24 mouse cellular contexts compared by ENCODE assay signal in the genomic region with DNA sequence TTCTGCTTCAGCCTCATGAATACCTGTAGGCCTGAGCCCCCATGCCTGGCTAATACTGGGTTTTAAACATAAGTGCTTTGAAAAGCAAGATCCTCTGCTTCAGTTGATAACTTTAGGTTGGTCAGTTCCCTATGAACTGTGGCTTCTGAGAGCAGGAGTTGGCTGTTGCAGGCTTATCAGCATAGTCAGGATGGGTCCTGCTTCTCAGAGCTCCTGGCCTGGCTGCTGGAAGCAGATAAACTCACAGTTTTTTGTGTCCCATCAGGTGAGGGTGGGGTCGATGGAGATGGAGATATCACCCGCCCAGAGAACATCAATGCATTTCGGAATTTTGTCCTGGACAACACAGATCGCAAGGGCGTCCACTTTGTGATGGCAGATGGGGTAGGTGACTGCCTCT. TPM values are rescaled to one million over a fixed set of nuclear protein-coding genes. Genes with fewer than 3 reads are reported as not detected.
DNase-seq lines count a peak whose midpoint lies in the region; ATAC-seq and TF ChIP-seq lines count a peak whose summit lies in the region.
"Had no signal": no experiment of that assay in that cellular context is flagged by ENCODE, and none has a peak within 500 bp of the region (broad histone marks: within the 10 kb centered on the region; RNA-seq: fewer than 3 reads in every experiment).

No protein-coding gene starts in this region.

- no peaks in the 10 kb centered on the region; the same call in 1 of the 2 replicates for H3K79me2 ChIP-seq in MEL (ENCODE audit: control insufficient read depth, insufficient read depth, low read length, poor library complexity)

- H3K4me2 ChIP-seq in liver, embryonic 14.5 days (ENCODE audit: low read depth): peak overlapping the region; percentile 8
- H3K4me2 ChIP-seq: forebrain, embryonic 15.5 days; lung, embryonic 15.5 days; midbrain, embryonic 15.5 days; neural tube, embryonic 13.5 days had no signal

- H3K4me3 ChIP-seq in G1E (ENCODE audit: low read depth, low read length) (no peak overlapping the region; the same call in 1 of the 2 replicates), MEL (ENCODE audit: control insufficient read depth in 1 of 2, insufficient read depth in 1 of 2, low read depth in 2 of 2, low read length in 2 of 2) (no peak overlapping the region)
- no peak overlapping the region for H3K4me3 ChIP-seq in liver, embryonic 14.5 days (ENCODE audit: insufficient read depth in 1 of 2, low read depth in 2 of 2, low read length in 2 of 2)
- H3K4me3 ChIP-seq: forebrain, embryonic 15.5 days; hindbrain, embryonic 10.5 days; lung, embryonic 15.5 days; midbrain, embryonic 15.5 days; myocyte; neural tube, embryonic 13.5 days had no signal

- no peak for TF ChIP-seq POLR2A in MEL (IDR thresholded peaks at IDR 0.05; ENCODE audit: control insufficient read depth in 1 of 2, insufficient read depth in 1 of 2, low read depth in 1 of 2, low read length in 2 of 2, poor library complexity in 1 of 2)

- peak; percentile 79 for DNase-seq in G1E (ENCODE audit: low spot score)
- DNase-seq in MEL (ENCODE audit: low read depth, low spot score): peak; percentile 65
- peak; percentile 59 to 66 (median 62) for DNase-seq in liver, embryonic 14.5 days (ENCODE audit: low read depth in 3 of 3, low spot score in 3 of 3)
- no peak for DNase-seq in layer of hippocampus, postnatal 14 days (ENCODE audit: low spot score in 2 of 2)
- DNase-seq in thymus, postnatal 25 days: no peak
- DNase-seq in adrenal gland, postnatal 10 days: no peak
- no peak for DNase-seq in kidney, adult 11 months
- DNase-seq: adrenal gland, postnatal 25 days; cerebellum, adult 18-20 months; gastrocnemius, postnatal 10 days; kidney, postnatal 4 days; lung, postnatal 36 days; right cerebral cortex, adult 18-20 months; right cerebral cortex, postnatal 4 days; thymus, adult 2 months had no signal

- ATAC-seq in G1E (ENCODE audit: extremely low read depth, insufficient number of reproducible peaks, low FRiP score, poor library complexity, severe bottlenecking): peak; percentile 82
- peak; percentile 82 for ATAC-seq in erythroblast, adult 5-6 weeks (replicated peaks; ENCODE audit: low FRiP score, poor library complexity, severe bottlenecking)
- peak; percentile 83 for ATAC-seq in liver, embryonic 14.5 days (ENCODE audit: insufficient read depth)
- ATAC-seq: forebrain, embryonic 15.5 days; hindbrain, embryonic 16.5 days; intestine, embryonic 16.5 days; midbrain, embryonic 15.5 days had no signal

- no peak for TF ChIP-seq RAD21 in MEL (IDR thresholded peaks at IDR 0.05; ENCODE audit: low read depth, low read length)

- H3K36me3 ChIP-seq in G1E (replicated peaks) (peaks cover 90% of the 10 kb centered on the region), MEL (ENCODE audit: control insufficient read depth in 1 of 2, insufficient read depth in 2 of 2, low read length in 2 of 2) (peaks cover 30 to 64% of the 10 kb centered on the region in 2 experiments)
- H3K36me3 ChIP-seq in liver, embryonic 14.5 days (replicated peaks; ENCODE audit: control insufficient read depth, insufficient read depth, low read depth): peaks cover 76% of the 10 kb centered on the region

- H3K9ac ChIP-seq in MEL (ENCODE audit: control insufficient read depth, low read depth, low read length, poor library complexity, severe bottlenecking): no peak overlapping the region
- no peak overlapping the region; the same call in 1 of the 2 replicates for H3K9ac ChIP-seq in liver, embryonic 14.5 days (replicated peaks)
- H3K9ac ChIP-seq: forebrain, embryonic 15.5 days; lung, embryonic 15.5 days; midbrain, embryonic 15.5 days; neural tube, embryonic 13.5 days had no signal

- 37% methylated on average over 5 of the region's 5 CpGs for WGBS in liver, embryonic 14.5 days (ENCODE audit: insufficient replicate concordance)

- H3K27me3 ChIP-seq in G1E (ENCODE audit: insufficient read depth, low read length) (no peaks in the 10 kb centered on the region), MEL (ENCODE audit: control insufficient read depth in 1 of 2, insufficient read depth in 2 of 2, low read length in 2 of 2) (no peaks in the 10 kb centered on the region)
- no peaks in the 10 kb centered on the region for H3K27me3 ChIP-seq in liver, embryonic 14.5 days (ENCODE audit: control insufficient read depth, insufficient read depth, low read length)
- H3K27me3 ChIP-seq: forebrain, embryonic 15.5 days; lung, embryonic 15.5 days; midbrain, embryonic 15.5 days; neural tube, embryonic 13.5 days had no signal

- TF ChIP-seq CTCF in G1E (IDR thresholded peaks at IDR 0.05; ENCODE audit: low read depth, low read length) (no peak), MEL (IDR thresholded peaks at IDR 0.05 in 2 of 3, conservative IDR thresholded peaks at IDR 0.05 in 1 of 3; ENCODE audit: control insufficient read depth in 1 of 3, insufficient read depth in 1 of 3, low read depth in 2 of 3, low read length in 3 of 3, poor library complexity in 1 of 3, severe bottlenecking in 1 of 3) (no peak)
- TF ChIP-seq CTCF in liver, embryonic 14.5 days (IDR thresholded peaks at IDR 0.05; ENCODE audit: low read depth): no peak

- peaks cover 5% of the 10 kb centered on the region for H3K9me3 ChIP-seq in G1E (replicated peaks)
- H3K9me3 ChIP-seq in MEL (replicated peaks; ENCODE audit: insufficient read depth, low read length): no peaks in the 10 kb centered on the region
- H3K9me3 ChIP-seq in liver, embryonic 14.5 days (ENCODE audit: control insufficient read depth, low read length): no peaks in the 10 kb centered on the region
- H3K9me3 ChIP-seq: forebrain, embryonic 15.5 days; hindbrain, embryonic 10.5 days; lung, embryonic 15.5 days; midbrain, embryonic 15.5 days; neural tube, embryonic 13.5 days had no signal

- peak; percentile 88 for TF ChIP-seq EP300 in MEL (IDR thresholded peaks at IDR 0.05; ENCODE audit: low read depth in 1 of 2, low read length in 2 of 2)
- TF ChIP-seq EP300 in liver, embryonic 14.5 days (IDR thresholded peaks at IDR 0.05; ENCODE audit: low read depth): peak; percentile 88

- peak overlapping the region; percentile 56 for H3K27ac ChIP-seq in MEL (ENCODE audit: control insufficient read depth, low read depth, low read length)
- H3K27ac ChIP-seq in liver, embryonic 14.5 days: peak overlapping the region; percentile 66
- H3K27ac ChIP-seq: lung, embryonic 15.5 days; midbrain, embryonic 15.5 days; neural tube, embryonic 13.5 days had no signal

- peaks cover 91% of the 10 kb centered on the region for H3K4me1 ChIP-seq in G1E (ENCODE audit: insufficient read depth, low read depth, low read length)
- H3K4me1 ChIP-seq in MEL (ENCODE audit: control insufficient read depth in 1 of 2, insufficient read depth in 2 of 2, low read length in 2 of 2): peaks cover 25 to 49% of the 10 kb centered on the region in 2 experiments
- H3K4me1 ChIP-seq in liver, embryonic 14.5 days (replicated peaks; ENCODE audit: control insufficient read depth in 2 of 2, insufficient read depth in 2 of 2, low read length in 1 of 2): peaks cover 32 to 40% of the 10 kb centered on the region in 2 experiments
- H3K4me1 ChIP-seq: lung, embryonic 15.5 days; midbrain, embryonic 15.5 days had no signal

TF ChIP-seq in MEL, 35 proteins besides CTCF, POLR2A, EP300 and RAD21 (continues in another document):
- TF ChIP-seq TBP (IDR thresholded peaks at IDR 0.05; ENCODE audit: low read depth, low read length) (no peak), ELF1 (IDR thresholded peaks at IDR 0.05; ENCODE audit: low read depth, low read length) (no peak), HCFC1 (IDR thresholded peaks at IDR 0.05; ENCODE audit: low read depth, low read length) (no peak), ZNF384 (IDR thresholded peaks at IDR 0.05; ENCODE audit: low read depth, low read length) (peak; percentile 67), USF1 (IDR thresholded peaks at IDR 0.05; ENCODE audit: low read depth, low read length) (no peak), MAZ (IDR thresholded peaks at IDR 0.05; ENCODE audit: low read depth, low read length) (peak; percentile 49; the same call in 1 of the 2 replicates), RCOR1 (IDR thresholded peaks at IDR 0.05; ENCODE audit: low read depth, low read length) (peak; percentile 80), SIN3A (IDR thresholded peaks at IDR 0.05; ENCODE audit: low read length) (peak; percentile 31; the same call in 1 of the 2 replicates), TAL1 (IDR thresholded peaks at IDR 0.05; ENCODE audit: low read length) (peak; percentile 90), ETS1 (IDR thresholded peaks at IDR 0.05; ENCODE audit: low read depth, low read length) (peak; percentile 67; the same call in 1 of the 2 replicates), GABPA (IDR thresholded peaks at IDR 0.05; ENCODE audit: low read depth, low read length) (no peak), BHLHE40 (IDR thresholded peaks at IDR 0.05; ENCODE audit: borderline replicate concordance, low read depth, low read length) (0 out of 2 replicates have a peak, but pooled peaks have one; percentile 7), TCF12 (IDR thresholded peaks at IDR 0.05; ENCODE audit: low read depth, low read length) (peak; percentile 90)

RNA-seq across cellular contexts. Expression of gene Cmtr1, which starts 26.4 kb away (rescaled TPM):
- total RNA-seq in G1E (2014; fragmentation: Nextera tagmentation) (82.7 and 101 TPM in 2 replicates), G1E (2017) (155 and 182 TPM in 2 replicates), MEL (2012; rRNA removed) (77.9 and 82.2 TPM in 2 replicates)
- polyA plus RNA-seq in G1E (2012) (86.7 and 103 TPM in 2 replicates), MEL (2012; ENCODE audit: insufficient read depth in 1 of 2, insufficient read length in 2 of 2, low read depth in 1 of 2, low replicate concordance in 2 of 2, missing spikeins in 1 of 2) (10 to 100 TPM; 47.3 to 99.6 TPM)
- 18.4 and 65.6 TPM in 2 replicates for total RNA-seq in erythroblast, adult 5-6 weeks (2015; ENCODE audit: low replicate concordance)
- 239 and 340 TPM in 2 replicates for total RNA-seq in erythroblast, adult 5-6 weeks (2017; ENCODE audit: low replicate concordance)
- polyA plus RNA-seq in liver, embryonic 14.5 days (2012; rRNA removed): 14.9 and 16.1 TPM in 2 replicates
- 55.9 and 66.0 TPM in 2 replicates for polyA plus RNA-seq in liver, embryonic 14.5 days (2014; fragmentation: Nextera tagmentation; extraction: Ambion mirVana)
- 10 to 100 TPM; 78.9 to 93.8 TPM for total RNA-seq in layer of hippocampus, postnatal 14 days (2021)
- total RNA-seq in adrenal gland, postnatal 10 days (2021): 10 to 100 TPM; 52.4 to 99.0 TPM

RNA-seq across cellular contexts. Expression of gene Ccdc167, which starts 30.1 kb away (rescaled TPM):
- 13.2 and 19.4 TPM in 2 replicates for total RNA-seq in G1E (2014; fragmentation: Nextera tagmentation)
- total RNA-seq in G1E (2017): 13.5 and 16.3 TPM in 2 replicates
- 6.3 and 8.7 TPM in 2 replicates for polyA plus RNA-seq in G1E (2012)
- total RNA-seq in MEL (2012; rRNA removed): 12.2 and 13.4 TPM in 2 replicates
- 10 to 100 TPM in 1 of 2 experiments, not detected in 1; 12.1 TPM for polyA plus RNA-seq in MEL (2012; ENCODE audit: insufficient read depth in 1 of 2, insufficient read length in 2 of 2, low read depth in 1 of 2, low replicate concordance in 2 of 2, missing spikeins in 1 of 2)
- 6.5 and 7.7 TPM in 2 replicates for total RNA-seq in erythroblast, adult 5-6 weeks (2015; ENCODE audit: low replicate concordance)
- 4.5 and 9.6 TPM in 2 replicates for total RNA-seq in erythroblast, adult 5-6 weeks (2017; ENCODE audit: low replicate concordance)
- polyA plus RNA-seq in liver, embryonic 14.5 days (2012; rRNA removed): 3.8 and 7.6 TPM in 2 replicates
- 10.1 TPM in 2 replicates for polyA plus RNA-seq in liver, embryonic 14.5 days (2014; fragmentation: Nextera tagmentation; extraction: Ambion mirVana)
- 10 to 100 TPM; 15.1 to 23.4 TPM for total RNA-seq in layer of hippocampus, postnatal 14 days (2021)
- 10 to 100 TPM; 12.7 to 17.2 TPM for total RNA-seq in adrenal gland, postnatal 10 days (2021)

Comparison
In these comparisons a context has a peak if more than half of its experiments do, and no peak if none do; other contexts are left out.
1. DNase-seq: peak in G1E (single experiment), MEL (single experiment) and liver, embryonic 14.5 days (3 of 3); none in layer of hippocampus, postnatal 14 days (0 of 2), thymus, postnatal 25 days (single experiment), adrenal gland, postnatal 10 days (single experiment) and kidney, adult 11 months (single experiment).
2. Peak in every context shown above with its lines, with median percentiles within 50 percentile points of each other: ATAC-seq.